Mouse (Mus musculus) heart, postnatal 0 days (tissue): Measurements from ENCODE around the gene 4930447C04Rik. TPM values are rescaled to one million over a fixed set of nuclear protein-coding genes. Genes with fewer than 3 reads are reported as not detected.

Source experiments
- ATAC-seq: fragments of 200-750 bp; cut with Nextera tagmentation; 2 replicates; pipeline ENCODE4 v1.8.0; 2017; ENCODE audit warnings: low read depth, moderate number of reproducible peaks, moderate library complexity; ENCODE audit not compliant: insufficient read depth
- DNase-seq: peaks from one replicate; pipeline ENCODE4 v3.0.0-alpha.2; 2016; ENCODE audit warnings: low spot score
- H3K27ac ChIP-seq: fragments of 300-500 bp; sonication (generic); 2 replicates; pipeline ENCODE4 v1.5.1; 2014; ENCODE audit warnings: low read depth, mild to moderate bottlenecking
- H3K27me3 ChIP-seq: fragments of 300-500 bp; sonication (generic); 2 replicates; pipeline ENCODE4 v1.6.1; 2014; ENCODE audit warnings: low read length, mixed read lengths; ENCODE audit not compliant: control insufficient read depth, insufficient read depth
- H3K36me3 ChIP-seq: fragments of 300-500 bp; sonication (generic); replicated peaks from 2 replicates; pipeline ENCODE4 v1.6.1; 2014; ENCODE audit warnings: low read length, mixed read lengths; ENCODE audit not compliant: control insufficient read depth, insufficient read depth
- H3K4me1 ChIP-seq: fragments of 300-500 bp; sonication (generic); 2 replicates; pipeline ENCODE4 v1.6.1; 2014; ENCODE audit warnings: antibody characterized with exemption; ENCODE audit not compliant: control insufficient read depth, insufficient read depth
- H3K4me2 ChIP-seq: fragments of 300-500 bp; sonication (generic); 2 replicates; pipeline ENCODE4 v1.6.1; 2014; ENCODE audit warnings: low read depth, mild to moderate bottlenecking, low read length, moderate library complexity
- H3K4me3 ChIP-seq: fragments of 300-500 bp; sonication (generic); 2 replicates; pipeline ENCODE4 v1.5.1; 2014; ENCODE audit warnings: low read depth, low read length
- H3K9ac ChIP-seq: fragments of 300-500 bp; sonication (generic); replicated peaks from 2 replicates; pipeline ENCODE4 v1.6.1; 2014; ENCODE audit warnings: low read depth, low read length, mixed read lengths
- H3K9me3 ChIP-seq: fragments of 300-500 bp; sonication (generic); replicated peaks from 2 replicates; pipeline ENCODE4 v1.6.1; 2016; ENCODE audit warnings: low read length; ENCODE audit not compliant: control insufficient read depth
- CTCF ChIP-seq: IDR thresholded peaks from 2 replicates; pipeline ENCODE4 v1.5.1; 2016; ENCODE audit warnings: antibody characterized with exemption, control low read depth, low read depth
- EP300 ChIP-seq: IDR thresholded peaks from 2 replicates; pipeline ENCODE4 v1.6.1; 2016; ENCODE audit warnings: antibody characterized with exemption, low read depth
- WGBS: fragments of 180-500 bp; shearing (Covaris S2); extraction: QIAGEN DNeasy Blood & Tissue Kit; methylation state at CpG from one replicate; pipeline ENCODE4 v1.1.7; 2014; 5-methylcytosine and 5-hydroxymethylcytosine counted together
- polyA plus RNA-seq: library from polyadenylated mRNA; unstranded; fragments of >200 nt; fragmentation: Nextera tagmentation; extraction: Ambion mirVana; gene quantifications from 2 replicates; pipeline ENCODE4 v1.2.1, GENCODE M21; 2015
- total RNA-seq: library from RNA; depleted of rRNA; stranded (reverse); fragments of >200 nt; gene quantifications from 2 replicates; pipeline ENCODE4 v1.2.3, GENCODE M21; 2014; ENCODE audit warnings: low replicate concordance

4930447C04Rik gene
- total and polyA plus RNA-seq, 2 experiments from 2014 or later = 0.63 TPM; not detected in 1

DNA sequence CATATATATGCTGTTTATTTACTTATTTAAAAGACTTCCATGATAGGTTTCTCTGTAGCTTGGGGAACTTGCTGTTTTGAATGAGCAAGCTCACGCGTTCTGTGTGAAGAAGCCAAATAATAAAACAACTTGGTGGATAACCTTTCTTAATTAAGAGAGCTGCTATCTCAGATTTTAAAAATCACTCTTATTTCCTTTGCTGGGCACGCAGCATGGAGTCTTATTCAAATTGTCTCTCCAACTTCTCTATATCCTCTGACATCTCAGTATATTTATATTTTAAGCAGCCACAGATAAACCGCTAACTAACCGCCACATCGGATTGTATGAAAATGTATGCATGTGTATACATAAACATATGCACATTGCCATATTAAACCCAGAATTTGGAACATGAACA, 1.6 kb upstream of the 4930447C04Rik start:
- no peak for TF ChIP-seq CTCF
- no peak for TF ChIP-seq EP300
- Histone ChIP-seq H3K27ac (no peak overlapping the region), H3K4me1 (0 out of 2 replicates have a peak, but pooled peaks cover 10% of the 10 kb centered on the region), H3K36me3 (no peaks in the 10 kb centered on the region), H3K4me3 (no peak overlapping the region), H3K9me3 (no peaks in the 10 kb centered on the region), H3K4me2 (no peak overlapping the region), H3K27me3 (peaks cover 100% of the 10 kb centered on the region), H3K9ac (no peak overlapping the region)
- DNase-seq (no peak), ATAC-seq (no peak)
- WGBS = 32% methylated on average over 6 of the region's 6 CpGs

DNA sequence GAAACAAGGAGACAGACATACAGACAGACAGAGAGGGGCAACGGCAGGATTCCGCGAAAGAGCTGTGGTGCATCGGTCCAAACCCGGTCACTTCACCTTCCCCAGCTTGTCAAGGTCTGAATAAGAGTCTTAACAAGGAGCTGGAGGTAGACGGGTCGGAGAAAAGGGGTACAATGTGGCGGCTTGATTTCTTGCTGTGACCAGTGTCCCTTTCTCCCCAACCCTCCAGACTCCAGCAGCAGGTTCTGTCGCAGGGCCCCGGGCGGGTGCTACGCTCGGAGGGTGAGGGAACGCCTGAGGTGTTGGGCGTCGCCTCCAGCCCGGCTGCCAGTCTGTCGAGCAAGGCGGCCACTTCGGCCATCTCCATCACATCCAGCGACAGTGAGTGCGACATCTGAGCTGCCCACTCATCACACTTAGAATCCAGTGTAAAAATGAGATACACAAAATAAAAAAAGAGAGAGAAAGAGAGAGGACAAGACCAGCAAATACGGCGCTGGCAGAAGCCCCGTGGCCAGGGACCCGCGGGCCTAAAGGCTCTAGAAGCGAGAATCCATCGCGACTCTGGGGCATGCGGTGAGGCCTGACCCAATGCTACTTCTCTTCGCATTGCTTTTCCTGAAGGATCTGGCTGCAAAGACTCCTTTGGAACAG, 951 bp upstream of the 4930447C04Rik start:
- Histone ChIP-seq H3K27me3 (peaks cover 100% of the 10 kb centered on the region), H3K9me3 (no peaks in the 10 kb centered on the region), H3K4me1 (0 out of 2 replicates have a peak, but pooled peaks cover 10% of the 10 kb centered on the region), H3K9ac (no peak overlapping the region), H3K36me3 (no peaks in the 10 kb centered on the region), H3K27ac (no peak overlapping the region), H3K4me2 (no peak overlapping the region), H3K4me3 (no peak overlapping the region)
- ATAC-seq (no peak), DNase-seq (no peak)
- 2% methylated on average over 32 of the region's 32 CpGs for WGBS
- TF ChIP-seq CTCF (no peak), EP300 (no peak)

- TF ChIP-seq CTCF = no peak
- no peak for TF ChIP-seq EP300
- H3K36me3 ChIP-seq = no peaks in the 10 kb centered on the region
- no peaks in the 10 kb centered on the region for H3K9me3 ChIP-seq
- H3K4me2 ChIP-seq = no peak overlapping the region
- H3K27me3 ChIP-seq = peaks cover 100% of the 10 kb centered on the region
- H3K4me1 ChIP-seq = 0 out of 2 replicates have a peak, but pooled peaks cover 10% of the 10 kb centered on the region
- H3K4me3 ChIP-seq = no peak overlapping the region
- DNase-seq = no peak
- no peak for ATAC-seq
- H3K9ac ChIP-seq = no peak overlapping the region
- WGBS = 10% methylated on average over 11 of the region's 11 CpGs
- no peak overlapping the region for H3K27ac ChIP-seq
Observed at GRCm38 (mm10) chr12:72940822-72941397, 336 bp upstream of the 4930447C04Rik start.

DNA sequence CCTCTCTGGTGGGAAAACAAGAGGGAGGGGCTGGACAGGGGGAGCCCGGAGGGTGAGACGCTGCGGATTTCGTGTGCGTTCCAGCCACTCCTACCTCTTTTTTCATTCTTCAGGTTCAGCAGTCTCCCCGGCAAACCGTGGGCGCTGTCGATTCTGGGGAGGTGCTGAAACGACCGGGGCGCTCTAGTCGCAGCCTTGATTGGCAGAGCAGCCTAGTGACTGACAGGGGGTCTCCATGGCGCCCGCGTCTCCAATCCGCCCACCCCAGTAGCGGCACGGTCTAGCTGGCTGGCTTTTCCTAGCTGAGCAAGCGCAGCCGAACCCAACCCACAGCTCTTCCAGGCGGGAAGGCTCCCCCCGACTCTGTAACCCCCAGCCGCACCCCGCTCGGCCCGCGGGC, 958 bp downstream of the 4930447C04Rik start, which contains the start of gene Six6:
Six6 (plus strand) TSS at position 277 of the 400 bp plus-strand sequence.
- no peaks in the 10 kb centered on the region for H3K4me1 ChIP-seq
- DNase-seq = no peak
- no peaks in the 10 kb centered on the region for H3K36me3 ChIP-seq
- peak within 1 kb of the TSS; percentile 20; the same call in 1 of the 2 replicates for H3K4me2 ChIP-seq
- no peak within 1 kb of the TSS for H3K27ac ChIP-seq
- peak; percentile 33; the same call in 1 of the 2 replicates for ATAC-seq
- H3K9me3 ChIP-seq = no peaks in the 10 kb centered on the region
- no peak within 1 kb of the TSS for H3K9ac ChIP-seq
- H3K27me3 ChIP-seq = peaks cover 97% of the 10 kb centered on the region
- TF ChIP-seq CTCF (no peak), EP300 (no peak)
- under 1% methylated on average over 28 of the region's 28 CpGs for WGBS
- peak within 1 kb of the TSS; percentile 26 for H3K4me3 ChIP-seq

DNA sequence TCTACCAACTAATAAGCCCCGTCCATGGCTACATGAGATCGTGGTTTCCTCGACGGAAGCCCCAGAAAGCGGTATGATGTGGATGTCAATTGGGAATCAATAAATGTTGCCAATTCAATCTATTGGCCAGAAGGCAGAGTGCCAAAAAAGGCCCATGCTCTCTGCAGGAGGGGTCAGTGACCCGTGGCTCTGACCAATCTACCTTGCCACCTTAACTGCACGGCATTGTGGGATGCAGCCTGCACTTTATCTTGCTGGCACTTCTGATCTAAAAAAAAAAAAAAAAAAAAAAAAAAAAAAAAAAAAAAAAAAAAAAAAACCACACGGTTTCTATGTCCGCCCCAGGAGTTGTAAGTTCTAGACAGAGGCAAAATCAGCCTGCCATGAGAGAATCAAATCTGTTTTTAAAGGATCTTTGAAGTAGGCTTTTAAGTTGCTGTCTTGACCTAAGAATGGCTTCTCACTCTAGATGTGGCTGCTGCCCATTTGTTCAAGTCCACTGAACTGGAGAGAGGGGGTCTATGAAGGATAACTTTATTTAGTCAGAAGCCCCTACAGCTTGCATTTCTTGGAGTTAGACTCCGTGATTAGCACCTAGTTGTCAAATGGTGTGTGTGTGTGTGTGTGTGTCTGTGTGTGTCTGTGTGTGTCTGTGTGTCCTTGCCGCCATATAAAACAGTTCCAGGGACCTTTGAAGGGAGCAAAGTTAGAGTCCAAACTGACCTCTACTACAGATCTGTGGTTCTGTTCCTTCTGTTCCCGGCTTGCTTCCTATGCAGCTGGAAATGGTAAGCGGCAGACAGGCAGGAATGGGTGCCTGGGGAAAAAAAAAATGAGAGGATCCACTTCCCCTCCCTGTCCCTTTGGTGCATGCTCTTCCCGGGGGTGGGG, 1.7 kb downstream of the 4930447C04Rik start:
- ATAC-seq = no peak
- H3K27me3 ChIP-seq = peaks cover 95% of the 10 kb centered on the region
- no peak overlapping the region for H3K9ac ChIP-seq
- H3K9me3 ChIP-seq = no peaks in the 10 kb centered on the region
- TF ChIP-seq EP300 = no peak
- no peak for TF ChIP-seq CTCF
- H3K4me1 ChIP-seq = no peaks in the 10 kb centered on the region
- H3K4me2 ChIP-seq = no peak overlapping the region
- no peak overlapping the region for H3K27ac ChIP-seq
- 9% methylated on average over 14 of the region's 14 CpGs for WGBS
- no peak overlapping the region for H3K4me3 ChIP-seq
- H3K36me3 ChIP-seq = no peaks in the 10 kb centered on the region
- no peak for DNase-seq
